Mouse (Mus musculus): ENCODE measurements around the gene Slc35a3.
"Not testable (repeated sequence)": the region's sequence is repeated elsewhere in the genome, so short reads cannot be mapped to it uniquely, and the experiment has no call there.

Slc35a3 gene

GRCm38 (mm10) chr3:116712436-116712881 is at the start of gene Slc35a3:
Gene Slc35a3 (minus strand): TSS chr3:116712831.
- DNase-seq (ENCODE audit: low read depth, low spot score): no peak

GRCm38 (mm10) chr3:116752818-116753217 is 40.2 kb upstream of the Slc35a3 start:
- no peak for DNase-seq (ENCODE audit: low read depth, low spot score)

DNA sequence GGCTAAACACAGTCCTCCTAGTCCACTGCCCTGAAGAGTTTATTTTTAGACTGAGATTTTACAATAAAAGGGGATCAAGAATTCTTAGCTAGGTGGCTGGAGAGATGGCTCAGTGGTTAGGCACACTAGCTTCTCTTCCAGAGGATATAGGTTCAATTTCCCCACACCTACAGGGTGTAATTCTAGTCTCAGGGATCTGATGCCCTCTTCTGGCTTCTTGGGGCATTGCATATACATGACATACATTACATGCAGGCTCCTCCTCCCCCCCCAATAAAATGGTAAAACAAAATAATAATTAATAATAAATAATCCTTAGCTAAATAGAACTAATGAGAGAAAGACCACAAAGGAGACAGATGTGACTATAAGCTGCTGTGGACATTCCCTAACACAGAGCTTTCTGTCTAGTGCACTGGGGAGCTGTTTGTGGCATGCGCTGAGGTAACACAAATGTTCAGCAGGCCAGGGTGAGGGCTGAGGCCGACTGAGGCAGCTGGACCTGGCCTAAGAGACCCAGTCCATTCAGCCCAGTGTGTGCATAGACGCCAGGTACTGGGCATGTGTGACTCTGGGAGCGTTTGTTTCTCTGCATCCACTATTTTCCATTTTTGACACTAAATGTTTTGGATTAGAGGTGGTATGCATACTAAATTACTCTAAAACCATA is 38.7 kb upstream of the Slc35a3 start:
- DNase-seq (ENCODE audit: low read depth, low spot score): no peak

- DNase-seq (ENCODE audit: low read depth, low spot score): no peak
Observed at GRCm38 (mm10) chr3:116748391-116749170, 36.0 kb upstream of the Slc35a3 start.

DNA sequence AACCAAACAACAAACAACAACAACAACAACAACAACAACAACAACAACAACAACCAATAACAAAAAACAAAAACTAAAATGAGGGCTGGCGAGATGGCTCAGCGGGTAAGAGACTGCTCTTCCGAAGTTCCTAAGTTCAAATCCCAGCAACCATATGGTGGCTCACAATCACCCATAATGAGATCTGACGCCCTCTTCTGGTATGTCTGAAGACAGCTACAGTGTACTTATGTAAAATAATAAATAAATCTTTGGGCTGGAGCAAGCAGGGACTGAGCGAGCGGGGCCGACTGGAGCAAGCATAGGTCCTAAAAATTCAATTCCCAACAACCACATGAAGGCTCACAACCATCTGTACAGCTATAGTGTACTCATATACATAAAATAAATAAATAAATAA is 35.0 kb upstream of the Slc35a3 start:
- DNase-seq (ENCODE audit: low read depth, low spot score): not testable (repeated sequence)

GRCm38 (mm10) chr3:116740963-116741362 is 28.3 kb upstream of the Slc35a3 start:
- no peak for DNase-seq (ENCODE audit: low read depth, low spot score)

- no peak for DNase-seq (ENCODE audit: low read depth, low spot score)
Observed at GRCm38 (mm10) chr3:116740106-116740505, 27.5 kb upstream of the Slc35a3 start.

GRCm38 (mm10) chr3:116737326-116737731 is 24.7 kb upstream of the Slc35a3 start:
- no peak for DNase-seq (ENCODE audit: low read depth, low spot score)

GRCm38 (mm10) chr3:116729483-116730174 is 17.0 kb upstream of the Slc35a3 start:
- DNase-seq (ENCODE audit: low read depth, low spot score): no peak

DNA sequence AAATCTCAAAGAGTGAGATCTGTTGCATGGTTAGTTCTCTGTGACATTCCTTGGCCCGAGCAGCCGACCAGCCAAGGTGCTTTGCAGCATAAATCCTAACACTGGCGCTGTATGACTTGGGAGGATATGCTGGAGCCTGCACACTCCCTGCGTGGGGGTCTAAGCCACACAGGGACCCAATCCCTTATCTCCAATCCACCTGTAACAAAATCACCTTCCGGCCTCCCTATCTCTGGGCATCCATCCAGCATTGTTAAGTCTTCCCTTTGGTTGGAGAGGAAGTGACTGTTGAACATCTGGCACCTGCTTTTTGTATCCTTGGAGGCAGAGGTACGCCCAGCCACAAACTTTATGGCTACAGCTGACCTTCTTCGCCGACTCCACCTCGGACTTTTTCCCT is 14.2 kb upstream of the Slc35a3 start:
- no peak for DNase-seq (ENCODE audit: low read depth, low spot score)

DNA sequence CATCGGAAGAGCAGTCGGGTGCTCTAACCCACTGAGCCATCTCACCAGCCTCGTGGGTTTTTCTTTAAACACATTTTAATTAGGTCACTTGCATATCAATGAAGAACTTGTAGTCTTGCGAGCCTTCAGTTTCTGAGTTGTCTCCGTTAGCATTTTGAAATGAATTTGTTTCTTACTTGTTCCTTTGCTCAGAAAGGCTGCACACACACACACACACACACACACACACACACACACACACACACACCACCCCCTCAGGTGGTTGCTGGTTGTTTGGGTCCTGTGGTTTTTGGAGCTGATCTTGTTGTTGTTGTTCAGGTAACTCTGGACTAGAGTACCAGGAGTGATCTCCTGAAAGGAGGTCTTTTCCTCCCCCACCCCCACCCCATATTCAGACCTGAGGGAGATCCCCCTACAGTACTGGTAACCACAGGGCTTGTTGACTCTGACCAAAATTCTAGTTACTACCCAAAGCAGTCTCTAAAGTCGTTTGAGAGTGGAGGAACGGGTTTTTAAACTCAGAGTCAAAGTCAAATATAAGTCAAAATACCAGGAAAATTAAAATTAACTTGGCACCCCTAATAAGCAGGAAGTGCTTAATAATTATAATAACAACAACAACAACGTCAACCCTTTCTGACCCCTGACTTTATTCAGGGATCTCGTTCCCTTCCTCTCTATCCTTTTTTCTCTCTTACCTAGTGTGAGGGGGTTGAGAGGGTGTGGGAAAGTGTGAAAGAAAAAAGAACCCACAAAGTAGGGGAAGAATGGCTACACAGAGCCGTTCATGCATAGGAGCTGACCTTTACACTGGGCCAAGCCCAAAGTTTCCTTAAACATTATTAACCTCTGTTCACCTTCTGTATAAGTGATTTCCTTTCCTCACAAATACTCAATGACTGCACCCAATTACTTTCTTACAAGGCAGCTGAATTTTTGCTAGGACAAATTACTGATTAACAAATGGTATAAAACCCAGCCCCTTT is 11.2 kb upstream of the Slc35a3 start:
- DNase-seq (ENCODE audit: low read depth, low spot score): no peak

DNA sequence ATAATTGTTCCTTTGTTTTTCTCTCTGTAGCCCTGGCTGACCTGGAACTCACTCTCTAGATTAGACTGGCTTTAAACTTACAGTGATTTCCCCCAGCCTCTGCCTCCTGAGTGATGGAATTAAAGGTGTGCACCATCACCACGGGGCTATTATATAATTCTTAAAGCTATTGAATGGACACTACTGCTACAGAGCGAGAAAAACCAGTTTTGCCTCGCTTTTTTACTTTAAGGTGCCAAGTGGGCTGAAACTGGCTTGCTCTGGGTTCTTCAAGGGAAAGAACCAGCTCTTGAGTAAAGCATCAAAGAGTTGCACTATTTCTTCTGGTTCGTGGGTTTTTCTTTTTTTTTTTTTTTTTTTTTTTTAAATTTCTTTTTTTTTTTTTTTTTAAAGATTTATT is 10.3 kb upstream of the Slc35a3 start:
- DNase-seq (ENCODE audit: low read depth, low spot score): no peak

- DNase-seq (ENCODE audit: low read depth, low spot score): no peak
Observed at GRCm38 (mm10) chr3:116718951-116719350, 6.3 kb upstream of the Slc35a3 start.

- no peak for DNase-seq (ENCODE audit: low read depth, low spot score)
Observed at GRCm38 (mm10) chr3:116713031-116713430, 400 bp upstream of the Slc35a3 start.

- peak; percentile 36 for DNase-seq (ENCODE audit: low read depth, low spot score)
Observed at GRCm38 (mm10) chr3:116711624-116712435, 801 bp downstream of the Slc35a3 start.

DNA sequence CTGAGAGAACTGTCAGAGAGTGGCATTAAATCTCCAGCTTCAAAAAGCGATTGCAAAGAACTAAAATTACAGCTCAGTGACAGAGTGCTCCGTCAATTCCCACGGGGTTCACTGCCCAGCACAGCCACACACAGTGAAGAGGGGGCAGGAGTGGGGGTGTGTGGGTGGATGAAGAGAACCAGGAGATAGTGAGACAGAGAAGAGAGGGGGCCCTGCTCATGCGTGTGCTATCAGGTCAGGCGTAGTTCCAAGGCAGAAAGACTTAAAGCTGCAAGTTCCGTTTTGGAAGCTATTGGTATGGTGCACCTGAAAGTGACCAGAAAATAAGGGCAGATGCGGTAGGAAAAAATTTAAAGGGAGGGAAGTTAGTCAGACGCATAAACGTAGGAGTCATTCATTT is 1.7 kb downstream of the Slc35a3 start:
- DNase-seq (ENCODE audit: low read depth, low spot score): no peak

- no peak for DNase-seq (ENCODE audit: low read depth, low spot score)
Observed at GRCm38 (mm10) chr3:116705637-116706204, 6.9 kb downstream of the Slc35a3 start.

DNA sequence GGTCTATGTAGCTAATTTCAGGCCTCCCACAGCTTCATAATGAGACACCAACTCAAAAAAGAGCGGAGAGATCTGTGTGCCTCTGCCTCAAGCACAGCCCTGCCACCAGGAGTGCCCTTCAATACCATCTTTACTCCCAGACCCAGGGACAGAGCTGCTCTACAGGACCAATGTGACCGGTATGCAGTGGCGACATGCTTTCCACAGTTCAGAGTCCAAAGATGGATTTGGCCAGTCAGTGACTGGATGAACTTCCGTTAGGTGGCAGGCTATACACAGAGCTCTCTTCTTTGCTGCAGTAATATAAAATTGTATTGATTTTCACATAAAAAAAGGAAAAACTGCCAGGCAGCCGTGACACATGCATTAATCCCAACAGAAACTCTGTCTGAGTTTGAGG is 8.8 kb downstream of the Slc35a3 start:
- DNase-seq (ENCODE audit: low read depth, low spot score): no peak

GRCm38 (mm10) chr3:116702647-116703272 is 9.9 kb downstream of the Slc35a3 start:
- DNase-seq (ENCODE audit: low read depth, low spot score): no peak

- DNase-seq (ENCODE audit: low read depth, low spot score): no peak
Observed at GRCm38 (mm10) chr3:116701601-116702000, 11.0 kb downstream of the Slc35a3 start.

Data from skeletal muscle tissue, adult 2 months (tissue).